Mouse (Mus musculus): Measurements from ENCODE around the gene Dach1. TPM values are rescaled to one million over a fixed set of nuclear protein-coding genes. Genes with fewer than 3 reads are reported as not detected.
A peak's percentile ranks its signal among the peaks of the same experiment; 100 is the strongest.

Gene Dach1
- total RNA-seq, 2 experiments from 2014 or later = 2.5 to 3.0 TPM

GRCm38 (mm10) chr14:97857276-97857675, 312.3 kb downstream of the Dach1 start:
- DNase-seq (ENCODE audit: low spot score) = no peak

GRCm38 (mm10) chr14:97855345-97855744, 314.2 kb downstream of the Dach1 start:
- DNase-seq (ENCODE audit: low spot score) = no peak

- DNase-seq (ENCODE audit: low spot score) = no peak
These were observed 319.1 kb downstream of the Dach1 start for GRCm38 (mm10) chr14:97850486-97850885.

- no peak for DNase-seq (ENCODE audit: low spot score)
These were observed 321.9 kb downstream of the Dach1 start for GRCm38 (mm10) chr14:97847641-97848040.

- DNase-seq (ENCODE audit: low spot score) = no peak
These were observed 330.3 kb downstream of the Dach1 start for GRCm38 (mm10) chr14:97839275-97839674.

GRCm38 (mm10) chr14:97829865-97830264, 339.7 kb downstream of the Dach1 start:
- DNase-seq (ENCODE audit: low spot score) = no peak

- DNase-seq (ENCODE audit: low spot score) = peak; percentile 11
These were observed 354.9 kb downstream of the Dach1 start for GRCm38 (mm10) chr14:97814555-97815175.

GRCm38 (mm10) chr14:97813557-97813956, 356.0 kb downstream of the Dach1 start:
- DNase-seq (ENCODE audit: low spot score) = no peak

- no peak for DNase-seq (ENCODE audit: low spot score)
These were observed 374.1 kb downstream of the Dach1 start for GRCm38 (mm10) chr14:97795385-97795952.

- no peak for DNase-seq (ENCODE audit: low spot score)
These were observed 395.3 kb downstream of the Dach1 start for GRCm38 (mm10) chr14:97774135-97774767.

- no peak for DNase-seq (ENCODE audit: low spot score)
These were observed 415.2 kb downstream of the Dach1 start for GRCm38 (mm10) chr14:97754400-97754799.

GRCm38 (mm10) chr14:97753973-97754372, 415.6 kb downstream of the Dach1 start:
- no peak for DNase-seq (ENCODE audit: low spot score)

- no peak for DNase-seq (ENCODE audit: low spot score)
These were observed 426.3 kb downstream of the Dach1 start for GRCm38 (mm10) chr14:97743252-97743651.

- no peak for DNase-seq (ENCODE audit: low spot score)
These were observed 426.8 kb downstream of the Dach1 start for GRCm38 (mm10) chr14:97742785-97743184.

Measured in gastrocnemius, adult 18-20 months (tissue).